Mouse (Mus musculus) cerebellum, postnatal 25 days (tissue): ENCODE measurements at regions not wholly inside any gene's neighbourhood (a gene's known extent, or its start where the extent isn't known, plus 50 kb on each side); places are given as distances from the start of the nearest gene placed in this dataset.

Experiments
- DNase-seq, 2 experiments: peaks; one replicate each; pipeline ENCODE4 v3.0.0; 2021; ENCODE audit warnings: mixed read lengths in 2 of 2

- no peak for DNase-seq
Measured at GRCm38 (mm10) chr9:112429196-112429595, 193.5 kb upstream of the Arpp21 start.

- no peak for DNase-seq
Measured at GRCm38 (mm10) chr9:112405772-112406315, 170.1 kb upstream of the Arpp21 start.

GRCm38 (mm10) chr9:112370746-112371145 is 135.0 kb upstream of the Arpp21 start:
- no peak for DNase-seq

- DNase-seq, result no peak
Measured at GRCm38 (mm10) chr9:112367291-112367690, 131.6 kb upstream of the Arpp21 start.

- DNase-seq, result no peak
Measured at GRCm38 (mm10) chr9:112361355-112361754, 125.6 kb upstream of the Arpp21 start.

GRCm38 (mm10) chr9:112358711-112359298 is 123.1 kb upstream of the Arpp21 start:
- DNase-seq, result no peak

- peak; percentile 27 to 65 for DNase-seq
Measured at GRCm38 (mm10) chr9:112353196-112353595, 117.5 kb upstream of the Arpp21 start.

- DNase-seq, result no peak
Measured at GRCm38 (mm10) chr9:112348942-112349341, 113.2 kb upstream of the Arpp21 start.

GRCm38 (mm10) chr9:112344792-112345191 is 109.1 kb upstream of the Arpp21 start:
- no peak for DNase-seq

GRCm38 (mm10) chr9:112340363-112340762 is 104.6 kb upstream of the Arpp21 start:
- DNase-seq, result no peak

GRCm38 (mm10) chr9:112320016-112320415 is 84.3 kb upstream of the Arpp21 start:
- DNase-seq, result no peak

- DNase-seq, result no peak
Measured at GRCm38 (mm10) chr9:112308950-112309349, 73.2 kb upstream of the Arpp21 start.

GRCm38 (mm10) chr9:112307837-112308236 is 72.1 kb upstream of the Arpp21 start:
- peak; percentile 8 to 33 for DNase-seq

GRCm38 (mm10) chr9:112291875-112292274 is 56.1 kb upstream of the Arpp21 start:
- no peak for DNase-seq
